Mouse (Mus musculus) brain, embryonic 14.5 days (tissue): ENCODE results near the gene Fbxl16.

Source experiments
- CTCF ChIP-seq: fragments of 200-500 bp; IDR thresholded peaks from 2 replicates; pipeline ENCODE4 v1.5.1; 2012; ENCODE audit warnings: inconsistent platforms, mild to moderate bottlenecking, moderate library complexity, borderline replicate concordance; ENCODE audit not compliant: insufficient read depth, insufficient read length; ENCODE audit errors: extremely low read depth
- POLR2A ChIP-seq: fragments of 200-500 bp; IDR thresholded peaks from 2 replicates; pipeline ENCODE4 v1.6.1; 2012; ENCODE audit warnings: mild to moderate bottlenecking, inconsistent platforms, borderline replicate concordance; ENCODE audit not compliant: poor library complexity, insufficient read depth, insufficient read length, severe bottlenecking; ENCODE audit errors: extremely low read depth

- TF ChIP-seq CTCF (no peak), POLR2A (no peak)
These were observed 30.9 kb upstream of the Fbxl16 start for GRCm38 (mm10) chr17:25777948-25778347.
